Mouse (Mus musculus) cerebellum, postnatal 25 days (tissue): ENCODE results near the gene Bpnt1.

Experiments
- DNase-seq, 2 experiments: peaks; one replicate each; pipeline ENCODE4 v3.0.0; 2021; ENCODE audit warnings: mixed read lengths in 2 of 2

Bpnt1 gene

GRCm38 (mm10) chr1:185333651-185334050 is 1.7 kb downstream of the Bpnt1 start:
- DNase-seq = no peak

GRCm38 (mm10) chr1:185334136-185334535 is 2.2 kb downstream of the Bpnt1 start:
- DNase-seq = peak in 1 of 2 experiments; percentile 59

DNA sequence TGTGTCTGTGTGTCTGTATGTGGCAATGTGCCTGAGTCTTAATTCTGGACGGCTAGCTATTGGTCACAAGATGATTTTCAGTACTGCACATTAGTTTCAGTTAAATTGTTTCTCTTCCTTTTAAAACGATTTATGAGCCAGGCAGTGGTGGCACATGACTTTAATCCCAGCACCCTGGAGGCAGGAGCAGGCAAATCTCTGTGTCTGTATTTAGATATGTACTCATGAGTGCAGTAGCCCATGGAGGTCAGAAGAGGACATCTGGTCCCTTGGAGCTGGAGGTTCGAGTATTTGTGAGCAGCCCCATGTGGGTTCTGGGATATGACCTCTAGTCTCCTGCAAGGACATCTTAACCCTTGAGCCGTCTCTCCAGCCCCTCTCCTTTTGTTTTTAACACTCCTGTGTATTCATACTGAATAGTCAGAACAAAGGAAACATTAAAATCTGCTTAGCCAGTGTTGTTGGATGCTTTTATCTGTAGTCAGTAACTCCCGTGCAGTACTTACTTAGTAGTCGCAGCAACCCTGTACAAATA is 3.3 kb downstream of the Bpnt1 start:
- DNase-seq = no peak

DNA sequence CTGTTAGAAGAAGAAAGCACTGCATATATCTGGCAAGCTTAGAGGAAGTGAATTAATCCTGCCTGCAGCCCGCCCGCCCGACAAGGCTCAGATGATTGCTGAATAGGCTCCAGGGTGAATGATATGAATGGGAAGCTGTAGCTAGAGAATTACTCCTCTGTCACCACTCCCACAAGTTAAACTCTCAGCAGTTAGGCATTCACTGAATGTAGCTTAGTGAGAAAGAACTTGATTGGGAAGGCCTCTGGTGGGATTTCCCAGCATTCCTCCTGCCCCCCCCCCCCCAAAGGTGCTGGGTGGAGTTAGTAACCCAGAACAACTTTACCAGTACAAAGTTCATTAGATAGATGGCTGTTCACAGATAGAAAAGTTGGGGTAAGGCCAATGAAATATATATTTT is 4.6 kb downstream of the Bpnt1 start:
- DNase-seq = no peak

GRCm38 (mm10) chr1:185342441-185342840 is 10.5 kb downstream of the Bpnt1 start:
- DNase-seq = peak; percentile 40 to 62

GRCm38 (mm10) chr1:185343422-185343821 is 11.5 kb downstream of the Bpnt1 start:
- no peak for DNase-seq

DNA sequence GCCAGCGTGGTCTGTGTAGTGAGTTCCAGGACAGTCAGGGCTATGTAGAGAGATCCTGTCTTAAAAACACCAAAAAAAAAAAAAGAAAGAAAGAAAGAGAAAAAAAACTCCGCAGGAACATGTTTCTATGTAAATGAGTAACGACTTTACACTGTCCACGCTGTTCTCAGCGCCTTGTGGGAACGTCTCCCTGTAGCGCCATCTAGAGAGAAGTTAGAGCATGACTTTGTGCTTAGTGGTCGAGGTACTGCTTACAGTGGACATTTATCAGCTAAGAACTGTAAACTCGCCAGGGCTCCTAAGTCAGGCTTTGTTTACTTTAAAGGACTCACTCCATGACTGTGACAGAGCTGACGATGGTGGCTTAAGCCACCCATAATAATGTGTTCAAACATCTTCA is 14.2 kb downstream of the Bpnt1 start:
- DNase-seq = no peak

- DNase-seq = no peak
Observed at GRCm38 (mm10) chr1:185349741-185350140, 17.8 kb downstream of the Bpnt1 start.

GRCm38 (mm10) chr1:185350611-185351010 is 18.7 kb downstream of the Bpnt1 start:
- DNase-seq = no peak

GRCm38 (mm10) chr1:185352151-185352550 is 20.2 kb downstream of the Bpnt1 start:
- DNase-seq = no peak

DNA sequence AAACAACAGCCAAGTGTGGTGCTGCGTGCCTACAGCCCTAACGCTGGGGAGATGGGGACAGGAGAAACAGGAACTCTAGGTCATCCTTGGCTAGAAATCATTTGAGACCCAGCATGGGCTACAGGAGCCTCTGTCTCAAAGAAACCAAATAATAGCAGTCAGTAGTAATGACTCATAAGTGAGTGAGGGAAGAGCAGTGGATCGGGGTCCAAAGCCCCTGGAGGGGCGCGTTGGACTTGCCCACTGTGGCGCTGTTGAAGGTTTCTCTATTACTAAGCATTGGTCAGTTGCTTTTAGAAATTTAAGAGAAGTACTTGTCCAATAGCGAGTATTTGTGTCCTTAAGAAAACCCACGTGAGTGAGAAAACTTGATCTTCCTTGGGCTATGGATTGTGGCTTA is 21.4 kb downstream of the Bpnt1 start:
- no peak for DNase-seq

DNA sequence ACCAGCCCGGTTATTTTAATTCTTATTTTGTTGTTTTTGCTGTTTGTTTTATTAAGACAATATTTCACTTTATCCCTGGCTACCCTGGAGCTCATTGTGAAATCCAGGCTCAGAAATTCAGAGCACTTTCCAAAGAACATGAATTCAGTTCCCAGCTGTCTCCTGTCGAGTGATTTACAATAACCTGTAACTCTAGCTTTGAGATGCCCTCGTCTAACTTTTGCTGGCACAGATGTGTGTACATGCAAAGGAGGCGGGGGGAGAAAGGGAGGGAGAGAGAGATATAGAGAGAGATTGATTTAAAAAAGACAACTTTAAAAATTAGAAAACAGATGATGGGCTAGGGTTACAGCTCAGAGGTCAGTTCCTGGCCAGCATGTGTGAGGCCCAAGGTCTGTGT is 22.8 kb downstream of the Bpnt1 start:
- DNase-seq = no peak

GRCm38 (mm10) chr1:185356246-185356645 is 24.3 kb downstream of the Bpnt1 start:
- no peak for DNase-seq

GRCm38 (mm10) chr1:185358211-185358610 is 26.3 kb downstream of the Bpnt1 start:
- no peak for DNase-seq

- DNase-seq = peak; percentile 99 to 100
Observed at GRCm38 (mm10) chr1:185362677-185363520, 30.9 kb downstream of the Bpnt1 start, which contains the start of gene Eprs. Gene Eprs (plus strand): TSS chr1:185363044.

DNA sequence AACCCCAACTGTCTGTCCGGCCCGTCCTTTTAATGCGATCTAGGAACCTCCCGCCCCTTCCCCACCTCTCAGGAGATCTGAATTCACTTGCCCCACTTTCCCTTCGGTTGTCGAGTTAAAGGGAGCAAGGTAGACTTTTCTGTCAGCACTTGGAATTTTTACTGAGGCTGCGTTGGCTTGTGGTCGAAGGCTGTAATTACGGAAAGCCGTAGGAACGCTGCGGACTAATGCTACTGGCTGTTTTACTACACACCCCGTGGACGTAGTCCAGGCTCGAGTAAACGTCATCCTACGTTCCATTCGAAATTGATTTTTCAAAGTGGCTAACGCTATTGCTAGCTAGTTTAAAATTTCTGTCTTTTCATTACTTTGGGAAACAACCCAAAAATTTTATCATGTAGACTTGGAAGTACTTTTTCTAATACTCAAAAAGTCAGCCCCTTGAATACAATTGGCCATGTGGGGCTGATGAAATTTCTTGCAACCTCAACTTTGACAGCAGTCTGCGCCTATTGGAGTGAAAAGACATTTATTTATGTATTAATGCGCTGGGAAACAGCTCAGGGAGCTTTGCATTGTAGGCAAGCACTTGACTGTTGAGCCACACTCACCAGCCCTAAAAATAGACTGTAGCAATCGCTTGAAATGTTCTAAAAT is 31.7 kb downstream of the Bpnt1 start:
- DNase-seq = peak in 1 of 2 experiments; percentile 64

DNA sequence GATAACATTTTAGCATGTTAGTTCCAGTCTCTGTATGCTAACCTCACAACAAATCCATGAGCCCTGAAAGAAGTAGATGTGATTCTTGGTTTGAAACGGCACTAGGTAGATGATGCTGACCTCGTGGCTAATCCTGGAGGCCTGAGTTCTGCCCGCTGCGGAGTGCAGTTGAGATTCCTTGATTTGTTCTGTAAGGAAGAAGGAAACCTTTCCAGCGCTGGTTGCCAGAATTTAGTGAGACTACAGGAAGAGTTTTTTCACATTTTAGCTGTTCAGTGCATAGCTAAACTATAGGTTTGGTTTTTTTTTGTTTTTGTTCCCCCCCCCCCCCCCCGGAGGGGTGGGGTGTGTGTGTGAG is 32.2 kb downstream of the Bpnt1 start:
- no peak for DNase-seq

DNA sequence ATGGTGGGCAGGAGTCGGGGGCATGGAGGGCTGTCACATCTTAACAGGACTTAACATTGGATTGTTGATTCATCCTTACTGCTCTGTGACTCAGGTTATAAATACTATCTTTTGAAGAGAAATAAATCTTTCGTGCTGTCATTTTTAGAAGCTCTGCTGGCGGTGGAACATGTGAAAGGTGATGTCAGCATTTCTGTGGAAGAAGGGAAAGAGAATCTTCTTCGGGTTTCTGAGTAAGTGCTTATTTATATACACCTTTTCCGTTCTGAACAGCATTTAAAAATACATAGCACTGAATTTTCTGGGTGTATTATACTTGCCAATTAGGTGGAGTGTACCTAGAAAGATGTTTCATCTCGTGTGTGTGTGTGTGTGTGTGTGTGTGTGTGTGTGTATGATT is 35.4 kb downstream of the Bpnt1 start:
- DNase-seq = no peak

- no peak for DNase-seq
Observed at GRCm38 (mm10) chr1:185369979-185370378, 38.0 kb downstream of the Bpnt1 start.

DNA sequence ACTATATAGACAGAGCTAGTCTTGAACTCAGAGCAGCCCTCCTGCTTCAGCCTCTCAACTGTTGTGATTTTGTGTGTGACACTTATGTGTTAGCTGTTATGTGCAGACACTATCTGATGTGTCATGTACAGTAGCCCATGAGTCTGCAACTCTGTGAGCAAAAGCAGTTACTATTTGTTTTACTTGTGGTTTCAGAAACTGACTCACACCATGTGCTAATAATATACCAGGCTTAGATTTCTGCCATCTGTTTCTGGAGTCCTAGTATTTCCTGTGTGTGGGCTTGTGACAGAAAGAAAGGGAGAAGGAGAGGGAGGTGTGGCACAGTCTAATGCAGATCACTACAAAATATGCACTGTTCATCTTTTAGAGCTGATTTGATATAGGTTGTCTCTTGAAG is 44.4 kb downstream of the Bpnt1 start:
- no peak for DNase-seq

DNA sequence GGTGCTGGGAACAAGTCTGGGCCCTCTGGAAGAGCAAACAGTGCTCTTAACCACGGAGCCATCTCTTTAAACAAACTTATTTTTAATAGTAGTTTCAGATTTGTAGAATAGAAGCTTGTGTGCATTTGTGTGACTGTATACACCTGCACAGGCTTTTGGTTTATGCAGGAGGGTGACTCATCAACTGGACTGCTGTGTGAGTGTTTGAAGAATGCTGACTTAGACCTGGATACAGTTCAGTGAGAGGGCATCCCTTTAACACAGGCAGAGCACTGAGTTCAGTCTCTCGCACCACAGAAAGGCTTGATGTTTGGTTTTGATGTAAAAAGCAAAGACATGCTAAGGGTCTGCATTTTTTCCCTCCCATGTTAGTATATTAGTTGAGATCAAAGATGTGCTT is 45.5 kb downstream of the Bpnt1 start:
- DNase-seq = no peak

- no peak for DNase-seq
Observed at GRCm38 (mm10) chr1:185401615-185402014, 69.7 kb downstream of the Bpnt1 start.

DNA sequence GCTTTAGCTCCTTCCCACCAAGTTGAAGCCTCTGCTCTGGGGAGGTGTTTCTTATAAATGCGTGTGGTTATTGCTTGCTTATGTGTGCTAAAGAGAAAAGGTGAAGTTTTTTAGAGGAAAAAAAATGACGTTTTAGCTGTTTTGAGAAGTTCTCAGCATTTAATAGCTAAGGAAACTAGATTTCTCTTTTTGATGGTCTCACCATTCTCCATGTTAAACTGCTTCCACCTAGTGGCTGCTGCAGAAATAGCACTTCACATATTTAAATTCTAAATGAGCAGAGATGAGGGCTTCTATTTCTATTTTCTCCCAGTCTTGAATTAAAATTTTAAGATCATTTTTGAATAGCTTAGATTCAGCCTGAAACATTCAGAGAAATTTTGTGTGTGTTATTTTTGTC is 72.1 kb downstream of the Bpnt1 start:
- DNase-seq = peak in 1 of 2 experiments; percentile 48

- DNase-seq = no peak
Observed at GRCm38 (mm10) chr1:185405921-185406320, 74.0 kb downstream of the Bpnt1 start.
